Comparison of ENCODE assay signal across 9 mouse cellular contexts in the genomic region with DNA sequence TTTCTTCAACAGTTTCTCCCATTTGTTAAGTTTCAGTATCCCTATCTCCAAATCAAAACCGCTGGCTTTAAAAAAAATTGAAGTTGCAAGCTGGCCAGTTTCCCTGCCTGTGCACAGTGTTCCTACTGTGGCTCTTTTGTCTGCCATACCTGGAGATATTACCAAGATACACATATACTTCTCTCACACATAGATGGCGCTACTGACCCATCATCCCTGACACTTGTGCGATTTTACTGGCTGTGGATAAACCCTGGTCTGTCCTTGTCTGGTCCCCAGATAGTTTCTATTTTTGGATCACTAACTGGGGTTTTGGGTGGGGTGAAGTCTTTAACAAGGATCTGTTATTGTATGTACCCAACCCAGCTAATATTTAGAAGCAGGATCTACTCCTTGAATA.
DNase-seq lines count a peak whose midpoint lies in the region; ATAC-seq and TF ChIP-seq lines count a peak whose summit lies in the region.
"Had no signal": no experiment of that assay in that cellular context is flagged by ENCODE, and none has a peak within 500 bp of the region (broad histone marks: within the 10 kb centered on the region; RNA-seq: fewer than 3 reads in every experiment).

No protein-coding gene starts in this region.

- H3K4me3 ChIP-seq in hindbrain, embryonic 14.5 days (replicated peaks; ENCODE audit: low read length), result no peak overlapping the region
- H3K4me3 ChIP-seq in hindbrain, embryonic 16.5 days (ENCODE audit: low read length), result no peak overlapping the region
- no peak overlapping the region for H3K4me3 ChIP-seq in forebrain, embryonic 14.5 days (ENCODE audit: low read depth, low read length)
- no peak overlapping the region for H3K4me3 ChIP-seq in stomach, postnatal 0 days (ENCODE audit: low read depth, low read length)
- H3K4me3 ChIP-seq: limb, embryonic 12.5 days had no signal

- no peak overlapping the region for H3K4me2 ChIP-seq in hindbrain, embryonic 14.5 days (replicated peaks)
- no peak overlapping the region for H3K4me2 ChIP-seq in hindbrain, embryonic 16.5 days (ENCODE audit: low read length)
- H3K4me2 ChIP-seq in forebrain, embryonic 14.5 days (ENCODE audit: low read length), result no peak overlapping the region
- H3K4me2 ChIP-seq in stomach, postnatal 0 days (replicated peaks; ENCODE audit: low read depth), result no peak overlapping the region
- H3K4me2 ChIP-seq: limb, embryonic 12.5 days had no signal

- H3K9me3 ChIP-seq in hindbrain, embryonic 14.5 days (ENCODE audit: control insufficient read depth, low read length), result no peaks in the 10 kb centered on the region
- no peaks in the 10 kb centered on the region for H3K9me3 ChIP-seq in hindbrain, embryonic 16.5 days (ENCODE audit: control insufficient read depth, low read length)
- H3K9me3 ChIP-seq in forebrain, embryonic 14.5 days (replicated peaks; ENCODE audit: control insufficient read depth, low read length), result no peaks in the 10 kb centered on the region
- no peaks in the 10 kb centered on the region for H3K9me3 ChIP-seq in stomach, postnatal 0 days (ENCODE audit: control insufficient read depth, low read length)
- H3K9me3 ChIP-seq: limb, embryonic 12.5 days had no signal

- no peaks in the 10 kb centered on the region for H3K27me3 ChIP-seq in hindbrain, embryonic 14.5 days (ENCODE audit: control insufficient read depth, insufficient read depth, low read length)
- no peaks in the 10 kb centered on the region for H3K27me3 ChIP-seq in hindbrain, embryonic 16.5 days (replicated peaks; ENCODE audit: control insufficient read depth, insufficient read depth, low read length)
- H3K27me3 ChIP-seq in forebrain, embryonic 14.5 days (replicated peaks; ENCODE audit: control insufficient read depth, insufficient read depth, low read length), result no peaks in the 10 kb centered on the region
- H3K27me3 ChIP-seq in stomach, postnatal 0 days (ENCODE audit: control insufficient read depth, insufficient read depth, low read length), result no peaks in the 10 kb centered on the region
- H3K27me3 ChIP-seq: limb, embryonic 12.5 days had no signal

- peak; percentile 79 for TF ChIP-seq CTCF in stomach, postnatal 0 days (IDR thresholded peaks at IDR 0.05; ENCODE audit: low read depth)

- no peaks in the 10 kb centered on the region for H3K4me1 ChIP-seq in hindbrain, embryonic 14.5 days (replicated peaks; ENCODE audit: control insufficient read depth, insufficient read depth, low read length)
- H3K4me1 ChIP-seq in hindbrain, embryonic 16.5 days (ENCODE audit: control insufficient read depth, insufficient read depth, low read depth, low read length), result no peaks in the 10 kb centered on the region
- H3K4me1 ChIP-seq in forebrain, embryonic 14.5 days (ENCODE audit: control insufficient read depth, insufficient read depth, low read length), result no peaks in the 10 kb centered on the region
- no peaks in the 10 kb centered on the region for H3K4me1 ChIP-seq in stomach, postnatal 0 days (replicated peaks; ENCODE audit: control insufficient read depth, insufficient read depth)
- H3K4me1 ChIP-seq: limb, embryonic 12.5 days had no signal

- H3K9ac ChIP-seq in hindbrain, embryonic 14.5 days, result no peak overlapping the region
- no peak overlapping the region for H3K9ac ChIP-seq in hindbrain, embryonic 16.5 days (ENCODE audit: low read depth, low read length)
- no peak overlapping the region for H3K9ac ChIP-seq in forebrain, embryonic 14.5 days (ENCODE audit: low read length)
- H3K9ac ChIP-seq in stomach, postnatal 0 days (ENCODE audit: low read length), result no peak overlapping the region
- H3K9ac ChIP-seq: limb, embryonic 12.5 days had no signal

- no peaks in the 10 kb centered on the region for H3K36me3 ChIP-seq in hindbrain, embryonic 14.5 days (replicated peaks; ENCODE audit: control insufficient read depth, insufficient read depth)
- no peaks in the 10 kb centered on the region for H3K36me3 ChIP-seq in hindbrain, embryonic 16.5 days (ENCODE audit: control insufficient read depth, insufficient read depth, low read length)
- H3K36me3 ChIP-seq in forebrain, embryonic 14.5 days (ENCODE audit: control insufficient read depth, insufficient read depth, low read length), result no peaks in the 10 kb centered on the region
- H3K36me3 ChIP-seq in stomach, postnatal 0 days (ENCODE audit: control insufficient read depth, insufficient read depth, low read length), result no peaks in the 10 kb centered on the region
- H3K36me3 ChIP-seq: limb, embryonic 12.5 days had no signal

- H3K27ac ChIP-seq in hindbrain, embryonic 14.5 days, result no peak overlapping the region
- H3K27ac ChIP-seq in hindbrain, embryonic 16.5 days (ENCODE audit: low read depth, low read length), result no peak overlapping the region
- no peak overlapping the region for H3K27ac ChIP-seq in forebrain, embryonic 14.5 days (ENCODE audit: low read depth, low read length)
- H3K27ac ChIP-seq in stomach, postnatal 0 days (replicated peaks), result no peak overlapping the region
- H3K27ac ChIP-seq: limb, embryonic 12.5 days had no signal

- no peak for ATAC-seq in hindbrain, embryonic 14.5 days (ENCODE audit: low FRiP score)
- ATAC-seq in hindbrain, embryonic 16.5 days, result no peak
- ATAC-seq in CD4-positive, CD25-positive, alpha-beta regulatory T cell, adult 4 months, result peak; percentile 69
- ATAC-seq in forebrain, embryonic 14.5 days, result no peak
- ATAC-seq in stomach, postnatal 0 days (ENCODE audit: low FRiP score, low TSS enrichment), result peak; percentile 65; the same call in 1 of the 2 replicates

- TF ChIP-seq EP300 in stomach, postnatal 0 days (optimal IDR thresholded peaks at IDR 0.05), result no peak

- 13% methylated on average over 3 of the region's 3 CpGs for WGBS in hindbrain, embryonic 14.5 days
- WGBS in hindbrain, embryonic 16.5 days, result 10% methylated on average over 3 of the region's 3 CpGs
- 14% methylated on average over 3 of the region's 3 CpGs for WGBS in forebrain, embryonic 14.5 days
- WGBS in stomach, postnatal 0 days, result 18% methylated on average over 3 of the region's 3 CpGs

- DNase-seq in hindbrain, embryonic 14.5 days (ENCODE audit: low spot score), result peak; percentile 38
- DNase-seq in T-cell, adult 2 months (ENCODE audit: low spot score), result peak; percentile 14
- DNase-seq in forebrain, embryonic 14.5 days (ENCODE audit: low spot score), result peak; percentile 29
- peak; percentile 10 for DNase-seq in layer of hippocampus, adult 9-10 months (ENCODE audit: low spot score)
- DNase-seq in stomach, postnatal 0 days (ENCODE audit: low spot score), result peak; percentile 50
- DNase-seq in frontal cortex, postnatal 25 days (ENCODE audit: low spot score in 2 of 2), result no peak

Comparison
In these comparisons a context has a peak if more than half of its experiments do, and no peak if none do; other contexts are left out.
1. ATAC-seq: peak in CD4-positive, CD25-positive, alpha-beta regulatory T cell, adult 4 months (single experiment) and stomach, postnatal 0 days (single experiment); none in hindbrain, embryonic 14.5 days (single experiment), hindbrain, embryonic 16.5 days (single experiment) and forebrain, embryonic 14.5 days (single experiment).
2. DNase-seq: peak in hindbrain, embryonic 14.5 days (single experiment), T-cell, adult 2 months (single experiment), forebrain, embryonic 14.5 days (single experiment), layer of hippocampus, adult 9-10 months (single experiment) and stomach, postnatal 0 days (single experiment); none in frontal cortex, postnatal 25 days (0 of 2).